Mouse (Mus musculus) embryonic facial prominence, embryonic 11.5 days (tissue): ENCODE data around the gene Lrwd1. TPM values are rescaled to one million over a fixed set of nuclear protein-coding genes. Genes with fewer than 3 reads are reported as not detected.
"Not testable (repeated sequence)": the region's sequence is repeated elsewhere in the genome, so short reads cannot be mapped to it uniquely, and the experiment has no call there.

Source experiments
- ATAC-seq: fragments of 200-750 bp; cut with Nextera tagmentation; replicated peaks from 2 replicates; pipeline ENCODE4 v1.8.0; 2017; ENCODE audit warnings: low read depth; ENCODE audit not compliant: insufficient number of reproducible peaks, low FRiP score, low TSS enrichment
- DNase-seq: peaks from one replicate; pipeline ENCODE4 v3.0.0-alpha.2; 2015; ENCODE audit warnings: low spot score
- H3K27ac ChIP-seq: fragments of 300-500 bp; sonication (generic); replicated peaks from 2 replicates; pipeline ENCODE4 v1.5.1; 2014; ENCODE audit warnings: mild to moderate bottlenecking, low read depth, low read length, control low read depth
- H3K27me3 ChIP-seq: fragments of 300-500 bp; sonication (generic); 2 replicates; pipeline ENCODE4 v1.6.1; 2014; ENCODE audit warnings: mild to moderate bottlenecking, low read length, moderate library complexity, mixed read lengths; ENCODE audit not compliant: control insufficient read depth, insufficient read depth
- H3K36me3 ChIP-seq: fragments of 300-500 bp; sonication (generic); replicated peaks from 2 replicates; pipeline ENCODE4 v1.6.1; 2014; ENCODE audit warnings: low read depth, mild to moderate bottlenecking, low read length, moderate library complexity, mixed read lengths; ENCODE audit not compliant: control insufficient read depth, insufficient read depth
- H3K4me1 ChIP-seq: fragments of 300-500 bp; sonication (generic); 2 replicates; pipeline ENCODE4 v1.6.1; 2014; ENCODE audit warnings: low read length, mixed read lengths; ENCODE audit not compliant: control insufficient read depth, insufficient read depth
- H3K4me2 ChIP-seq: fragments of 300-500 bp; sonication (generic); 2 replicates; pipeline ENCODE4 v1.6.1; 2014; ENCODE audit warnings: low read depth, mild to moderate bottlenecking, control low read depth, low read length, moderate library complexity
- H3K4me3 ChIP-seq: fragments of 300-500 bp; sonication (generic); 2 replicates; pipeline ENCODE4 v1.5.1; 2014; ENCODE audit warnings: low read depth, low read length, control low read depth
- H3K9ac ChIP-seq: fragments of 300-500 bp; sonication (generic); replicated peaks from 2 replicates; pipeline ENCODE4 v1.6.1; 2014; ENCODE audit warnings: mild to moderate bottlenecking, control low read depth, low read length
- H3K9me3 ChIP-seq: fragments of 300-500 bp; sonication (generic); replicated peaks from 2 replicates; pipeline ENCODE4 v1.6.1; 2016; ENCODE audit warnings: mild to moderate bottlenecking, low read length, inconsistent platforms, mixed read lengths; ENCODE audit not compliant: control insufficient read depth
- WGBS: fragments of 180-500 bp; shearing (Covaris S2); extraction: QIAGEN DNeasy Blood & Tissue Kit; methylation state at CpG from one replicate; pipeline ENCODE4 v1.1.7; 2014; 5-methylcytosine and 5-hydroxymethylcytosine counted together
- polyA plus RNA-seq: library from polyadenylated mRNA; unstranded; fragments of >200 nt; fragmentation: Nextera tagmentation; extraction: Ambion mirVana; gene quantifications from 2 replicates; pipeline ENCODE4 v1.2.1, GENCODE M21; 2014

The Lrwd1 gene
- polyA plus RNA-seq, 1 experiment from 2014 or later = 45.1 TPM

- H3K27me3 ChIP-seq, H3K4me1 ChIP-seq, H3K36me3 ChIP-seq, H3K4me2 ChIP-seq, H3K27ac ChIP-seq, H3K9ac ChIP-seq, H3K9me3 ChIP-seq, ATAC-seq, DNase-seq, H3K4me3 ChIP-seq: not testable (repeated sequence)
- WGBS = 92% methylated on average over 11 of the region's 12 CpGs
These were observed 24.2 kb upstream of the Lrwd1 start for GRCm38 (mm10) chr5:136160084-136160483.

- Histone ChIP-seq H3K4me2 (no peak overlapping the region), H3K4me3 (no peak overlapping the region), H3K27ac (no peak overlapping the region), H3K9me3 (no peaks in the 10 kb centered on the region), H3K4me1 (no peaks in the 10 kb centered on the region), H3K27me3 (no peaks in the 10 kb centered on the region), H3K36me3 (no peaks in the 10 kb centered on the region), H3K9ac (no peak overlapping the region)
- ATAC-seq (no peak), DNase-seq (no peak)
- 78% methylated on average over 5 of the region's 5 CpGs for WGBS
These were observed 19.5 kb upstream of the Lrwd1 start for GRCm38 (mm10) chr5:136155399-136155798.

GRCm38 (mm10) chr5:136152365-136152764, 16.5 kb upstream of the Lrwd1 start:
- H3K9me3 ChIP-seq = no peaks in the 10 kb centered on the region
- DNase-seq (no peak), ATAC-seq (no peak)
- 80% methylated on average over 8 of the region's 8 CpGs for WGBS
- no peaks in the 10 kb centered on the region for H3K36me3 ChIP-seq
- no peaks in the 10 kb centered on the region for H3K27me3 ChIP-seq
- no peak overlapping the region for H3K9ac ChIP-seq
- no peaks in the 10 kb centered on the region for H3K4me1 ChIP-seq
- no peak overlapping the region for H3K4me3 ChIP-seq
- no peak overlapping the region for H3K27ac ChIP-seq
- no peak overlapping the region for H3K4me2 ChIP-seq

- H3K4me3 ChIP-seq, H3K27ac ChIP-seq, H3K9me3 ChIP-seq, H3K27me3 ChIP-seq, H3K4me1 ChIP-seq, DNase-seq, H3K9ac ChIP-seq, H3K4me2 ChIP-seq, H3K36me3 ChIP-seq, ATAC-seq: not testable (repeated sequence)
- WGBS = 64% methylated on average over 5 of the region's 5 CpGs
These were observed 13.3 kb upstream of the Lrwd1 start for GRCm38 (mm10) chr5:136149134-136149576.

- no peaks in the 10 kb centered on the region for H3K36me3 ChIP-seq
- H3K27ac ChIP-seq = no peak overlapping the region
These were observed 11.8 kb upstream of the Lrwd1 start for GRCm38 (mm10) chr5:136147704-136148103.

GRCm38 (mm10) chr5:136146936-136147335, 11.1 kb upstream of the Lrwd1 start:
- no peaks in the 10 kb centered on the region; the same call in 1 of the 2 replicates for H3K36me3 ChIP-seq
- no peak overlapping the region for H3K9ac ChIP-seq
- H3K4me2 ChIP-seq = no peak overlapping the region
- 75% methylated on average over 1 of the region's 1 CpGs for WGBS
- H3K27ac ChIP-seq = no peak overlapping the region
- no peak for DNase-seq
- no peak overlapping the region for H3K4me3 ChIP-seq
- H3K9me3 ChIP-seq = no peaks in the 10 kb centered on the region
- no peak for ATAC-seq
- H3K27me3 ChIP-seq = no peaks in the 10 kb centered on the region
- no peaks in the 10 kb centered on the region for H3K4me1 ChIP-seq

More at GRCm38 (mm10) chr5:136147704-136148103, 11.8 kb upstream of the Lrwd1 start:
- no peak overlapping the region for H3K9ac ChIP-seq
- no peaks in the 10 kb centered on the region for H3K9me3 ChIP-seq
- ATAC-seq (no peak), DNase-seq (no peak)
- no peaks in the 10 kb centered on the region for H3K27me3 ChIP-seq
- H3K4me3 ChIP-seq = no peak overlapping the region
- no peaks in the 10 kb centered on the region for H3K4me1 ChIP-seq
- WGBS = 74% methylated on average over 8 of the region's 8 CpGs
- H3K4me2 ChIP-seq = no peak overlapping the region

GRCm38 (mm10) chr5:136144606-136145430, 8.9 kb upstream of the Lrwd1 start:
- Histone ChIP-seq H3K36me3 (peaks cover 11% of the 10 kb centered on the region), H3K4me2 (no peak overlapping the region), H3K27ac (no peak overlapping the region), H3K27me3 (no peaks in the 10 kb centered on the region), H3K4me3 (no peak overlapping the region), H3K9ac (no peak overlapping the region), H3K4me1 (no peaks in the 10 kb centered on the region), H3K9me3 (no peaks in the 10 kb centered on the region)
- no peak for ATAC-seq
- DNase-seq = no peak
- WGBS = 76% methylated on average over 12 of the region's 12 CpGs

GRCm38 (mm10) chr5:136143161-136143755, 7.4 kb upstream of the Lrwd1 start:
- no peak overlapping the region for H3K4me2 ChIP-seq
- no peak overlapping the region for H3K4me3 ChIP-seq
- no peak overlapping the region for H3K9ac ChIP-seq
- H3K36me3 ChIP-seq = peaks cover 11% of the 10 kb centered on the region
- no peak overlapping the region for H3K27ac ChIP-seq
- H3K4me1 ChIP-seq = no peaks in the 10 kb centered on the region
- WGBS = 88% methylated on average over 6 of the region's 6 CpGs
- DNase-seq = no peak
- no peak for ATAC-seq
- H3K27me3 ChIP-seq = no peaks in the 10 kb centered on the region
- no peaks in the 10 kb centered on the region for H3K9me3 ChIP-seq
